Mouse (Mus musculus) lung, postnatal 4 days (tissue): ENCODE data around the gene Kcnq1.

Source experiments
- DNase-seq, 2 experiments: peaks; one replicate each; pipeline ENCODE4 v3.0.0; 2021

Kcnq1 gene

GRCm38 (mm10) chr7:143138789-143139188 lies 32.6 kb downstream of the Kcnq1 start:
- DNase-seq = peak; percentile 53 to 78

- no peak for DNase-seq
These were observed 33.8 kb downstream of the Kcnq1 start for GRCm38 (mm10) chr7:143139932-143140331.

GRCm38 (mm10) chr7:143142680-143143079 lies 36.5 kb downstream of the Kcnq1 start:
- DNase-seq = no peak

- no peak for DNase-seq
These were observed 40.9 kb downstream of the Kcnq1 start for GRCm38 (mm10) chr7:143147015-143147414.

GRCm38 (mm10) chr7:143151171-143151570 lies 45.0 kb downstream of the Kcnq1 start:
- DNase-seq = peak in 1 of 2 experiments; percentile 56

GRCm38 (mm10) chr7:143152350-143152749 lies 46.2 kb downstream of the Kcnq1 start:
- DNase-seq = peak in 1 of 2 experiments; percentile 40

- peak; percentile 86 to 89 for DNase-seq
These were observed 47.8 kb downstream of the Kcnq1 start for GRCm38 (mm10) chr7:143153915-143154373.

GRCm38 (mm10) chr7:143154458-143154871 lies 48.3 kb downstream of the Kcnq1 start:
- DNase-seq = peak; percentile 46 to 48

- DNase-seq = no peak
These were observed 49.1 kb downstream of the Kcnq1 start for GRCm38 (mm10) chr7:143155257-143155656.

- no peak for DNase-seq
These were observed 52.7 kb downstream of the Kcnq1 start for GRCm38 (mm10) chr7:143158690-143159425.

GRCm38 (mm10) chr7:143159446-143159845 lies 53.3 kb downstream of the Kcnq1 start:
- no peak for DNase-seq

GRCm38 (mm10) chr7:143160057-143160456 lies 53.9 kb downstream of the Kcnq1 start:
- no peak for DNase-seq

- DNase-seq = no peak
These were observed 55.9 kb downstream of the Kcnq1 start for GRCm38 (mm10) chr7:143162051-143162450.

- no peak for DNase-seq
These were observed 57.9 kb downstream of the Kcnq1 start for GRCm38 (mm10) chr7:143164074-143164473.

GRCm38 (mm10) chr7:143165687-143166265 lies 59.6 kb downstream of the Kcnq1 start:
- DNase-seq = no peak

- DNase-seq = no peak
These were observed 61.1 kb downstream of the Kcnq1 start for GRCm38 (mm10) chr7:143167275-143167674.

GRCm38 (mm10) chr7:143169371-143169770 lies 63.2 kb downstream of the Kcnq1 start:
- no peak for DNase-seq

- no peak for DNase-seq
These were observed 66.9 kb downstream of the Kcnq1 start for GRCm38 (mm10) chr7:143172914-143173547.

GRCm38 (mm10) chr7:143174633-143175032 lies 68.5 kb downstream of the Kcnq1 start:
- no peak for DNase-seq

- DNase-seq = peak; percentile 34 to 40
These were observed 72.7 kb downstream of the Kcnq1 start for GRCm38 (mm10) chr7:143178831-143179230.

GRCm38 (mm10) chr7:143180761-143181160 lies 74.6 kb downstream of the Kcnq1 start:
- peak; percentile 79 to 89 for DNase-seq

GRCm38 (mm10) chr7:143181311-143181710 lies 75.1 kb downstream of the Kcnq1 start:
- DNase-seq = no peak

- DNase-seq = no peak
These were observed 79.3 kb downstream of the Kcnq1 start for GRCm38 (mm10) chr7:143185506-143185905.

GRCm38 (mm10) chr7:143186378-143186777 lies 80.2 kb downstream of the Kcnq1 start:
- no peak for DNase-seq
